Mouse (Mus musculus): ENCODE measurements around the gene Zfp248. TPM values are rescaled to one million over a fixed set of nuclear protein-coding genes. Genes with fewer than 3 reads are reported as not detected.

Zfp248 gene
- polyA plus RNA-seq, 1 experiment from 2014 or later = 1.0 TPM

DNA sequence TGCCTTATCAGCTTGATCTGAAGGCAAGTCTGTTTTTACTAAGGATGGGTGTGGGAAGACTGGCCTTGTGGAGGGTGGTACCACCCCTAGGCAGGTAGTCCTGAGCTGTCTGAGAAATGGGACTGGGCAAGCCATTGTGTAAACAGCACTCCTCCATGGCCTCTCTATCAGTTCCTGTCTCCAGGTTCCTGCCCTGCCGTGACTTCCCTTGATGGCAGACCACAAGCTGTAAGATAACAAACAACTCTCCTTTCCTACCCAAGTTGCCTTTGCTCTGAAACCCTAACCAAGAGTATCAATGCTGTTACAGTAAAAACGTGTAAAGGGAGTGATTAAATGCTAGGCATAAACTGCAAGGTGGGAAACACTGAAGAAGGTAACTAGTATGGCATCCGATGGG, 74.7 kb downstream of the Zfp248 start:
- Histone ChIP-seq H3K9me3 (replicated peaks; ENCODE audit: control insufficient read depth, low read length) (no peaks in the 10 kb centered on the region), H3K36me3 (ENCODE audit: control insufficient read depth, insufficient read depth) (peaks cover 7% of the 10 kb centered on the region; the same call in 1 of the 2 replicates), H3K27me3 (ENCODE audit: control insufficient read depth, insufficient read depth, low read depth, low read length) (0 out of 2 replicates have a peak, but pooled peaks cover 2% of the 10 kb centered on the region), H3K4me3 (ENCODE audit: low read depth, low read length) (no peak overlapping the region), H3K4me1 (ENCODE audit: control insufficient read depth, low read depth, low read length) (no peaks in the 10 kb centered on the region), H3K4me2 (ENCODE audit: low read depth, low read length) (no peak overlapping the region), H3K27ac (ENCODE audit: low read length) (no peak overlapping the region), H3K9ac (ENCODE audit: low read depth, low read length) (no peak overlapping the region)
- 23% methylated on average over 3 of the region's 3 CpGs for WGBS (ENCODE audit: insufficient replicate concordance)
- ATAC-seq (ENCODE audit: low read depth) = no peak

DNA sequence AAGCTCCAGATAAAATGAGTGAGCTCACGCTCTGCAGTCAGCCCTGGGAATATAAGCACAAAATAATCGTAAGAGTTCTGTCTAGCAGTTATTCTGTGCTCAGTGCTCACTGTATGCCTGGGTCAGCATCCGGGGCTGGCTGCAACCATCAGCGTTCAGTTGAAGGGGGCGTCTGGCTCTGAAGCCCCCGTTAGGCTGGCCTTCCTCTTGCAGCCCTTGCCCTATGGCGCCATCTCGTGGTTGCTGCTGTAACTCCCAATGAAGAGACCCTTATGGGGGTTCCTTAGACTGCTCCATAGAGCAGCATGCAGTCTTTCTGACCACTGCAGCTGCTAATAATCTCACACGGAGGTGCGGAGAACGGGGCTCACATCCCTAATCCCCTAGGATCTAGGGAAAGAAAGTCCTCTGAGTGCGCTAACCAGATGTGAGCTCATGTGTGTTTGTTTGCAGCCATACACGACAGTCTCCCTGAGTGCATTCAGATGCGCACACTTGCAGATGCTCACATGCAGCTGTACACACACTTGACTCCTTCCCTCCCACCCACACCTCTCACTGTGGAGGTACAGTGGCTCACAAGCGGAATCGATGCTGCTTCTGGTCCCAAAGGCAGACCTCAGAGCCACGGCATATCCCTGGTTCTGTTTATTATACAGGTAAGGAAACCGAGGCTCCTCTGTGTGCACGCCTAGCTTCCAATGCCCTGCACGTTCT, 75.7 kb downstream of the Zfp248 start:
- H3K4me1 ChIP-seq (ENCODE audit: control insufficient read depth, low read depth, low read length) = no peaks in the 10 kb centered on the region
- H3K9ac ChIP-seq (ENCODE audit: low read depth, low read length) = no peak overlapping the region
- peaks cover 4% of the 10 kb centered on the region; the same call in 1 of the 2 replicates for H3K36me3 ChIP-seq (ENCODE audit: control insufficient read depth, insufficient read depth)
- 0 out of 2 replicates have a peak, but pooled peaks cover 2% of the 10 kb centered on the region for H3K27me3 ChIP-seq (ENCODE audit: control insufficient read depth, insufficient read depth, low read depth, low read length)
- WGBS (ENCODE audit: insufficient replicate concordance) = 32% methylated on average over 20 of the region's 20 CpGs
- no peak overlapping the region for H3K4me3 ChIP-seq (ENCODE audit: low read depth, low read length)
- no peak overlapping the region for H3K27ac ChIP-seq (ENCODE audit: low read length)
- no peak for ATAC-seq (ENCODE audit: low read depth)
- no peak overlapping the region for H3K4me2 ChIP-seq (ENCODE audit: low read depth, low read length)
- H3K9me3 ChIP-seq (replicated peaks; ENCODE audit: control insufficient read depth, low read length) = no peaks in the 10 kb centered on the region

DNA sequence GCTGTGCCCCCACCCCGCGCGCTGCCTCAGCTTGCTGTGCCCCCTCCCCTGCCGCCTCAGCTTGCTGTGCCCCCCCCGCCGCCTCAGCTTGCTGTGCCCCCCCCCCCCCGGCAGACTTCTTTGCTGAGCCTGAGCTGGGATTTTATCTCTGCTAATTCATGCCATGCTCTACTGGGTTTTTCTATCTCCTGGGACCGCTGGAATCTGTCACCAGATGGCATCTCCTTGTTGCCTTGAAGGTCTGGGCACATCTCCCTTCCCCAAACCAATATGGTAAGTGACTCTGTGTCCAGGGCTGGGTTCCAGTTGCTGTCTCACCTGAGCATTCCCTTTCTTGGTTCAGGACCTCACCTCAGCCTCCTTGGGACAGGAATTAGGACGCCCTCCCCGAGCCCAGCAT, 77.7 kb downstream of the Zfp248 start:
- no peaks in the 10 kb centered on the region for H3K9me3 ChIP-seq (replicated peaks; ENCODE audit: control insufficient read depth, low read length)
- no peak overlapping the region for H3K4me3 ChIP-seq (ENCODE audit: low read depth, low read length)
- no peak overlapping the region for H3K27ac ChIP-seq (ENCODE audit: low read length)
- H3K4me1 ChIP-seq (ENCODE audit: control insufficient read depth, low read depth, low read length) = no peaks in the 10 kb centered on the region
- H3K4me2 ChIP-seq (ENCODE audit: low read depth, low read length) = no peak overlapping the region
- H3K27me3 ChIP-seq (ENCODE audit: control insufficient read depth, insufficient read depth, low read depth, low read length) = 0 out of 2 replicates have a peak, but pooled peaks cover 2% of the 10 kb centered on the region
- no peak overlapping the region for H3K9ac ChIP-seq (ENCODE audit: low read depth, low read length)
- no peaks in the 10 kb centered on the region for H3K36me3 ChIP-seq (ENCODE audit: control insufficient read depth, insufficient read depth)
- WGBS (ENCODE audit: insufficient replicate concordance) = 47% methylated on average over 8 of the region's 10 CpGs
- ATAC-seq (ENCODE audit: low read depth) = no peak

Small RNA genes lying within 50 kb of the gene (microRNA-seq; reads per million reads assigned to microRNA genes)
- not detected for gene Gm25953

Other genes starting within 250 kb of the Zfp248 start
- gene Bms1, start 36.1 kb downstream of the Zfp248 start, polyA plus RNA-seq (2015; fragmentation: Nextera tagmentation; extraction: Ambion mirVana) = 14.7 and 15.1 TPM in 2 replicates
- 1.1 and 1.4 TPM in 2 replicates for gene Zfp9, start 23.8 kb upstream of the Zfp248 start, polyA plus RNA-seq (2015; fragmentation: Nextera tagmentation; extraction: Ambion mirVana)
- 6.3 and 6.5 TPM in 2 replicates for gene Ankrd26, start 106.7 kb upstream of the Zfp248 start, polyA plus RNA-seq (2015; fragmentation: Nextera tagmentation; extraction: Ambion mirVana)

All from liver, embryonic 16.5 days (tissue).